Mouse (Mus musculus): Measurements from ENCODE around the gene Slirp. TPM values are rescaled to one million over a fixed set of nuclear protein-coding genes. Genes with fewer than 3 reads are reported as not detected.

Slirp gene
- polyA plus RNA-seq (2017; shearing (Covaris generic)): 75.0 TPM

DNA sequence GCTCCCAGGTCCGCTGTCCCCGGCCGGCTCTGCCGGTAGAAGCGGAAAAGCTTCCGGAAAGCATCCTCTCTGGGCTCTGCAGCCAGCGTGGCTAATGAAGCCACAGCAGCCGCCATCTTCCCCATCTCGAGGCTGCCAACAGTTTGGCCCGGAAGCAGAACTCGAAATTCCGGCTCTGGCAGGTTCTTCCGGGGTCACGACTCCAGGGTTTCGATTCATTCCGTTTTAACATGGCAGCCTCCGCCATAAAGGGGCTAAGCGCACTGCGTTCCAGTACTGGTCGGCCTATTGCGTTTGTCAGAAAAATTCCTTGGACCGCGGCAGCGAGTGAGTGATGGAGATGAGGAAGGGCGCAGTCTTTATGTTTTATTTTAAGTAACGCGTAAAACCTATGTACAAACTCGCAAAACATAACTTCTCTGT, at the start of gene Slirp, which contains the start of gene Alkbh1:
Gene Slirp, plus strand, starts transcription at position 197 of the 423 bp plus-strand sequence.
Gene Alkbh1, minus strand, starts transcription at position 318 of the 423 bp plus-strand sequence.

DNA sequence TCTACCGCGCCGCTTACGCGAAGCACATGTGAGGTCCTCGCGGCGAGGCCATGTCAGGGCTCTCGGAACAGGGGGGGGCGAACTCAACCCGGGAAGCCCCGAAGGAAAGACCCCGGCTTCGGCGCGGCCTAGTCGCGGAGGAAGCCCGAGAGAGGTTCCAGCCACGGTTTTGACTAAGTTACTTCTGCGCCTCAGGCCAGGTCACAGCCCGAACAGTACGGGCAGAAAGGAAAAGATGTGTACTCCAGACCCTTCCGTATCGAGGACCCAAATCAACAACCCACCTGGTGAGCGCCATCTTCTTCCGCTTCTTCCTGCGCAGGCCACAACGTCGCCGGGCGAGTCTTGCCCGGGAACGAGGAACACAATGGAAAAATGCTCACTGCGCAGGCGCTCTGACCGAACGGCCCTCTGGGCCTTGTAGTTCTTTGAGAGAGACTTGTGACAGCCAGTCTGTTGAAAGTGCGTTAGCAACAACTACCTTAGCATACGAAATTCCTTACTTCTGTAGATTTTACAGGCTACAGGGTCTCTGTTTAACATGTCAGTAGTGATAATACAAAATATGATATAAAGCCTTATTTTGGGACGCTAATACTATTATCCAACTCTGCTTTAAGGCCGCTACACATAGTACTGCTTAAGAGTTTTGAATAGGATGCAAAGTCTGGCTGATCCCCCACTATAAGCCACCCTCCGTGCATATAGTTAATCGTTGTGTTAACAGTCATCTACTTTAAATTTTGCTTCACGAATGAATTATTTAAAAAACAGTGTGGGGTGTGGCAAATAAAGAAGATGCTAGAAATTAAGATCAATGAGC, 28.5 kb downstream of the Slirp start, which contains the start of gene Snw1:
Gene Snw1, minus strand, starts transcription at position 311 of the 823 bp plus-strand sequence.

DNA sequence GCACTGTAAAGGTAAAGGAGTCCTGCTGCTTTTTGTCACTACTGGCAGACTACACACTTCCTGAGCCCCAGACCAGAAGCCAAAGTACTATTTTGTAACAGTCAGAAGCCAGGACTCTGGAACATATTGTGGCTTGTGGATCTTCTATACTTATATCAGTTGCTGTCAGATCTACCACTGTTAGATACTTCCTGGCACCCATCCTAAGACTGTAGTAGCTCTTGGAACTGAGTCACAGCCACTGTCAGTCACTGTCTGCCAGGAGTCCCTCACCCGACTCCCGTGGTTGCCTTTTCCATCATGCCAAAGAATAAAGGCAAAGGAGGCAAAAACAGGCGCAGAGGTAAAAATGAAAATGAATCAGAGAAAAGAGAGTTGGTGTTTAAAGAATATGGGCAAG, 50.7 kb downstream of the Slirp start, which contains the start of gene Gm5788:
Gene Gm5788, plus strand, starts transcription at position 301 of the 400 bp plus-strand sequence.

Other genes with a start within 250 kb of the Slirp start
- 3.0 TPM for gene Samd15, start 244.2 kb upstream of the Slirp start, polyA plus RNA-seq (2017; shearing (Covaris generic))
- 5.1 TPM for gene Tmed8, start 243.4 kb upstream of the Slirp start, polyA plus RNA-seq (2017; shearing (Covaris generic))
- 1.1 TPM for gene Noxred1, start 205.2 kb upstream of the Slirp start, polyA plus RNA-seq (2017; shearing (Covaris generic))
- 37.4 TPM for gene Vipas39, start 177.6 kb upstream of the Slirp start, polyA plus RNA-seq (2017; shearing (Covaris generic))
- gene Ahsa1, start 177.4 kb upstream of the Slirp start, polyA plus RNA-seq (2017; shearing (Covaris generic)): 164 TPM
- not detected for gene Ism2, start 144.2 kb upstream of the Slirp start, polyA plus RNA-seq (2017; shearing (Covaris generic))
- 151 TPM for gene Sptlc2, start 55.5 kb upstream of the Slirp start, polyA plus RNA-seq (2017; shearing (Covaris generic))
- gene Alkbh1, start 121 bp downstream of the Slirp start, polyA plus RNA-seq (2017; shearing (Covaris generic)): 72.0 TPM
- 181 TPM for gene Snw1, start 28.4 kb downstream of the Slirp start, polyA plus RNA-seq (2017; shearing (Covaris generic))
- not detected for gene Gm5788, start 50.8 kb downstream of the Slirp start, polyA plus RNA-seq (2017; shearing (Covaris generic))
- gene Gm8300, start 70.4 kb downstream of the Slirp start, polyA plus RNA-seq (2017; shearing (Covaris generic)): not detected
- not detected for gene Oog1, start 158.8 kb downstream of the Slirp start, polyA plus RNA-seq (2017; shearing (Covaris generic))
- gene Gm4027, start 175.0 kb downstream of the Slirp start, polyA plus RNA-seq (2017; shearing (Covaris generic)): not detected
- gene Gm16381, start 200.7 kb downstream of the Slirp start, polyA plus RNA-seq (2017; shearing (Covaris generic)): 0.56 TPM